ENCODE assay signal across 28 mouse cellular contexts in the genomic region with DNA sequence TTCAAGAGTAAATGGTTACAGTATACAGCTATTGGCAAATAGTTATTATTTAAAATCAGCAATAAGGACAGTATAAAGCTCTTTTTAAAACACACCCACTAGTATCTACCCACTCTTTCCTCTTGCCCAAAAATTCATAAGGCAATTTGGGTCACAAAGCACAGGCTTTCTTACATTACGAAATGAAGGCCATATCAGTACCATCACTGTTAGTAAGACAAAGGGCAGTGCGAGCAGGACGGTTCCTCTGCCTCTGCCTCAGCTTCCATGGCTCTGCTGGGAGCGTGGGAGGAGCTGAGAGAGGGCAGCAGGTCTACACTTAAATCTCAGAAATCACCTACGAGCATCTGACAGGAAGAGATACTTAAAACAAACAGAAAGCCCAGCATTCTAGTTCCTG. TPM values are rescaled to one million over a fixed set of nuclear protein-coding genes. Genes with fewer than 3 reads are reported as not detected.
DNase-seq lines count a peak whose midpoint lies in the region; ATAC-seq and TF ChIP-seq lines count a peak whose summit lies in the region.
"Had no signal": no experiment of that assay in that cellular context is flagged by ENCODE, and none has a peak within 500 bp of the region (broad histone marks: within the 10 kb centered on the region; RNA-seq: fewer than 3 reads in every experiment).

No protein-coding gene starts in this region.

- H3K4me3 ChIP-seq in liver, adult 2 months (ENCODE audit: insufficient read depth, low read depth, low read length), result no peak overlapping the region
- H3K4me3 ChIP-seq in liver, embryonic 11.5 days (ENCODE audit: low read depth, low read length), result no peak overlapping the region
- H3K4me3 ChIP-seq in midbrain, embryonic 16.5 days (ENCODE audit: low read depth, low read length), result no peak overlapping the region
- H3K4me3 ChIP-seq: heart, embryonic 12.5 days; heart, embryonic 15.5 days; hindbrain, embryonic 10.5 days; hindbrain, embryonic 13.5 days; intestine, embryonic 15.5 days had no signal

- ATAC-seq in liver, embryonic 11.5 days (replicated peaks; ENCODE audit: low FRiP score), result no peak
- ATAC-seq in common myeloid progenitor, adult 5-6 weeks (replicated peaks; ENCODE audit: low read depth, poor library complexity, severe bottlenecking), result peak; percentile 36; the same call in 1 of the 2 replicates
- peak; percentile 39; the same call in 1 of the 2 replicates for ATAC-seq in granulocyte monocyte progenitor cell, adult 5-6 weeks (replicated peaks; ENCODE audit: poor library complexity, severe bottlenecking)
- no peak for ATAC-seq in midbrain, embryonic 16.5 days
- ATAC-seq: CD4-positive, CD25-positive, alpha-beta regulatory T cell, adult 4 months; forebrain, embryonic 14.5 days; forebrain, postnatal 0 days; hindbrain, embryonic 16.5 days; intestine, embryonic 15.5 days had no signal

- no peaks in the 10 kb centered on the region for H3K4me1 ChIP-seq in liver, adult 2 months (ENCODE audit: control insufficient read depth, insufficient read depth, low read length)
- peaks cover 19% of the 10 kb centered on the region for H3K4me1 ChIP-seq in liver, embryonic 11.5 days (replicated peaks; ENCODE audit: control insufficient read depth, insufficient read depth, low read length)
- H3K4me1 ChIP-seq in midbrain, embryonic 16.5 days (ENCODE audit: control insufficient read depth, insufficient read depth, low read length), result no peaks in the 10 kb centered on the region; the same call in 1 of the 2 replicates

- no peak overlapping the region for H3K9ac ChIP-seq in liver, adult 2 months (ENCODE audit: low read depth, low read length)
- H3K9ac ChIP-seq in liver, embryonic 11.5 days (ENCODE audit: low read depth, low read length), result no peak overlapping the region
- H3K9ac ChIP-seq in midbrain, embryonic 16.5 days (ENCODE audit: low read depth, low read length), result no peak overlapping the region
- H3K9ac ChIP-seq: forebrain, postnatal 0 days; heart, embryonic 12.5 days; heart, embryonic 15.5 days; hindbrain, embryonic 13.5 days; intestine, embryonic 15.5 days had no signal

- H3K79me2 ChIP-seq in liver, adult 2 months (ENCODE audit: control insufficient read depth, insufficient read depth, low read length), result peaks cover 5% of the 10 kb centered on the region; the same call in 1 of the 2 replicates

- no peaks in the 10 kb centered on the region for H3K9me3 ChIP-seq in liver, embryonic 11.5 days (ENCODE audit: control insufficient read depth, low read length)
- H3K9me3 ChIP-seq in midbrain, embryonic 16.5 days (replicated peaks; ENCODE audit: control insufficient read depth, low read length, poor library complexity, severe bottlenecking), result no peaks in the 10 kb centered on the region
- H3K9me3 ChIP-seq: heart, embryonic 12.5 days; heart, embryonic 15.5 days; hindbrain, embryonic 10.5 days; hindbrain, embryonic 13.5 days; intestine, embryonic 15.5 days had no signal

- TF ChIP-seq CTCF in liver, adult 2 months (IDR thresholded peaks at IDR 0.05; ENCODE audit: low read depth, low read length), result no peak

- H3K36me3 ChIP-seq in liver, adult 2 months (ENCODE audit: control insufficient read depth, insufficient read depth, low read length), result no peaks in the 10 kb centered on the region
- no peaks in the 10 kb centered on the region for H3K36me3 ChIP-seq in liver, embryonic 11.5 days (ENCODE audit: control insufficient read depth, insufficient read depth, low read length)
- no peaks in the 10 kb centered on the region for H3K36me3 ChIP-seq in midbrain, embryonic 16.5 days (ENCODE audit: control insufficient read depth, insufficient read depth, low read length)
- H3K36me3 ChIP-seq: heart, embryonic 15.5 days; hindbrain, embryonic 10.5 days; hindbrain, embryonic 13.5 days; intestine, embryonic 15.5 days had no signal

- peak; percentile 57 for DNase-seq in liver, adult 2 months (ENCODE audit: extremely low read depth, low read depth, low spot score)
- no peak for DNase-seq in liver, embryonic 11.5 days (ENCODE audit: low spot score)
- DNase-seq in 416B (ENCODE audit: low read depth), result peak; percentile 50
- DNase-seq in thymus, postnatal 4 days, result no peak
- no peak for DNase-seq in c-Kit-positive CD71-positive TER-119-positive erythroid progenitor cells, embryonic 14.5 days (ENCODE audit: low spot score)
- DNase-seq: adrenal gland, postnatal 10 days; adrenal gland, postnatal 36 days; cerebellum, adult 11 months; cerebellum, adult 2 months; cerebellum, postnatal 10 days; cerebellum, postnatal 36 days; forebrain, postnatal 0 days; gastrocnemius, postnatal 10 days; gastrocnemius, postnatal 36 days; heart, adult 18-20 months; heart, postnatal 10 days; heart, postnatal 36 days had no signal

- no peak overlapping the region for H3K4me2 ChIP-seq in liver, embryonic 11.5 days
- H3K4me2 ChIP-seq in midbrain, embryonic 16.5 days (ENCODE audit: low read length), result no peak overlapping the region
- H3K4me2 ChIP-seq: heart, embryonic 12.5 days; heart, embryonic 15.5 days; hindbrain, embryonic 13.5 days; intestine, embryonic 15.5 days had no signal

- 37% methylated on average over 5 of the region's 5 CpGs for WGBS in liver, adult 2 months
- WGBS in liver, embryonic 11.5 days, result 36% methylated on average over 5 of the region's 5 CpGs
- 61% methylated on average over 5 of the region's 5 CpGs for WGBS in midbrain, embryonic 16.5 days

- H3K27ac ChIP-seq in liver, adult 2 months (replicated peaks; ENCODE audit: insufficient read depth, low read depth, low read length), result no peak overlapping the region
- H3K27ac ChIP-seq in liver, embryonic 11.5 days (ENCODE audit: low read depth, low read length), result no peak overlapping the region
- H3K27ac ChIP-seq in midbrain, embryonic 16.5 days (ENCODE audit: low read length), result no peak overlapping the region
- H3K27ac ChIP-seq: heart, embryonic 15.5 days; hindbrain, embryonic 10.5 days; hindbrain, embryonic 13.5 days; intestine, embryonic 15.5 days had no signal

- H3K27me3 ChIP-seq in liver, adult 2 months (ENCODE audit: control insufficient read depth, insufficient read depth, low read length), result no peaks in the 10 kb centered on the region
- no peaks in the 10 kb centered on the region for H3K27me3 ChIP-seq in liver, embryonic 11.5 days (replicated peaks; ENCODE audit: control insufficient read depth, insufficient read depth, low read length)
- H3K27me3 ChIP-seq in midbrain, embryonic 16.5 days (ENCODE audit: control insufficient read depth, insufficient read depth, low read depth, low read length), result no peaks in the 10 kb centered on the region
- H3K27me3 ChIP-seq: heart, embryonic 12.5 days; heart, embryonic 15.5 days; hindbrain, embryonic 13.5 days; intestine, embryonic 15.5 days had no signal

- no peak for TF ChIP-seq POLR2A in liver, adult 2 months (IDR thresholded peaks at IDR 0.05; ENCODE audit: extremely low read depth, insufficient read depth, low read length)

RNA-seq across cellular contexts. Expression of a gene that starts 53.7 kb away (rescaled TPM):
- 3.2 and 3.5 TPM in 2 replicates for total RNA-seq in liver, adult 2 months (2014; rRNA removed)
- 1.0 and 1.3 TPM in 2 replicates for polyA plus RNA-seq in liver, adult 2 months (2012; rRNA removed)
- 4.1 and 4.7 TPM in 2 replicates for polyA plus RNA-seq in liver, embryonic 11.5 days (2014; fragmentation: Nextera tagmentation; extraction: Ambion mirVana)
- total RNA-seq in common myeloid progenitor, adult 5-6 weeks (2017), result 23.8 and 25.5 TPM in 2 replicates
- total RNA-seq in granulocyte monocyte progenitor cell, adult 5-6 weeks (2014; fragmentation: Nextera tagmentation), result 22.9 and 25.3 TPM in 2 replicates
- total RNA-seq in granulocyte monocyte progenitor cell, adult 5-6 weeks (2017), result 15.6 and 15.7 TPM in 2 replicates
- 14.6 and 14.8 TPM in 2 replicates for polyA plus RNA-seq in midbrain, embryonic 16.5 days (2015; fragmentation: Nextera tagmentation; extraction: Ambion mirVana)

Comparison
In these comparisons a context has a peak if more than half of its experiments do, and no peak if none do; other contexts are left out.
1. DNase-seq: peak in liver, adult 2 months (single experiment) and 416B (single experiment); none in liver, embryonic 11.5 days (single experiment), thymus, postnatal 4 days (single experiment) and c-Kit-positive CD71-positive TER-119-positive erythroid progenitor cells, embryonic 14.5 days (single experiment).
2. ATAC-seq: peak in common myeloid progenitor, adult 5-6 weeks (single experiment) and granulocyte monocyte progenitor cell, adult 5-6 weeks (single experiment); none in liver, embryonic 11.5 days (single experiment) and midbrain, embryonic 16.5 days (single experiment).